Mouse (Mus musculus): ENCODE results near the gene B230217C12Rik. TPM values are rescaled to one million over a fixed set of nuclear protein-coding genes. Genes with fewer than 3 reads are reported as not detected.

B230217C12Rik gene
- polyA plus RNA-seq, 1 experiment, result not detected

DNA sequence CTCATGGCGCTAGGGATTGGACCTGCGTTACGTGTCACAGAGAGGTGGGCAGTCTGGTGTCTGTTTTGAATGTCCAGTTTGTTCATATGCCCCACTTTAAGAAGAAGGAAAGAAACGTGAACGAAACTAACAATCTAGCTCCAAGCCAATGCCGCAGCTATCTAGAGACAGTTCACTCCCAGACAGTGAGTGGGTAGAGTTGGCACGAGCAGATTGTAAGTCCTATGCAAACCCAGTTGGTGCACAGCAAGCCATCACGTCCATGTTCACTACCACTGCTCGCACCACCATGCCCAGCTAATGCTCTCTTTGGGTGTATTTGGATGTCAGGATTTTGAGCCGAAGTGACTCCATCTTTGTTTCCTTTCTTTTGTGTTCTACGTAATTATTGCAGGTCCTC is 16.4 kb upstream of the B230217C12Rik start:
- Histone ChIP-seq H3K4me1 (ENCODE audit: control insufficient read depth, insufficient read depth, low read length) (peaks cover 25% of the 10 kb centered on the region), H3K4me3 (replicated peaks; ENCODE audit: control insufficient read depth, low read depth, low read length) (no peak overlapping the region), H3K27ac (ENCODE audit: control insufficient read depth, insufficient read depth, low read depth, low read length, poor library complexity) (no peak overlapping the region)
- 88% methylated on average over 11 of the region's 11 CpGs for WGBS
- TF ChIP-seq CTCF (IDR thresholded peaks at IDR 0.05; ENCODE audit: control insufficient read depth, insufficient read depth, low read length) (no peak), POLR2A (IDR thresholded peaks at IDR 0.05; ENCODE audit: borderline replicate concordance, control insufficient read depth, low read depth, low read length) (no peak)

DNA sequence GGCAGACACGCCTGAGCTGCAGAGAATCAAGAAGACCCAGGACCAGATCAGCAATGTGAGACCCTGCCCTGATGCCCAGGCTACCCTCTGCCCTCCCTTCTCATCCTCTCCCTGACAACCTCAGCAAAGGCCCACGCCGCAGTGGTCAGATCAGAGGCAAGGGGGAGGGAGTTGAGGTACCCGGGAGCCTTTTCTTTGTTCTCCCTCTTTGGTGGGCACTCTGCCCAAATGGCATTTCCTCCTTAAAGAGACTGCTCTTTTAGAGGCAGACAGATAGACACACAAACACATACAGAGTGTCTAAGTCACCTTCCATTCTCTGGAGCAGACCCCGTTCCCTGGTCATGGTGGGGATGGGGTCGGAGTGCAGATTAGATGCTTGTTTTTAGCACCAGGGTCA is 15.7 kb upstream of the B230217C12Rik start:
- WGBS, result 14% methylated on average over 6 of the region's 6 CpGs
- TF ChIP-seq CTCF (IDR thresholded peaks at IDR 0.05; ENCODE audit: control insufficient read depth, insufficient read depth, low read length), result no peak
- TF ChIP-seq POLR2A (IDR thresholded peaks at IDR 0.05; ENCODE audit: borderline replicate concordance, control insufficient read depth, low read depth, low read length), result no peak
- peak overlapping the region; percentile 82 for H3K27ac ChIP-seq (ENCODE audit: control insufficient read depth, insufficient read depth, low read depth, low read length, poor library complexity)
- no peak overlapping the region for H3K4me3 ChIP-seq (replicated peaks; ENCODE audit: control insufficient read depth, low read depth, low read length)
- peaks cover 26% of the 10 kb centered on the region for H3K4me1 ChIP-seq (ENCODE audit: control insufficient read depth, insufficient read depth, low read length)

DNA sequence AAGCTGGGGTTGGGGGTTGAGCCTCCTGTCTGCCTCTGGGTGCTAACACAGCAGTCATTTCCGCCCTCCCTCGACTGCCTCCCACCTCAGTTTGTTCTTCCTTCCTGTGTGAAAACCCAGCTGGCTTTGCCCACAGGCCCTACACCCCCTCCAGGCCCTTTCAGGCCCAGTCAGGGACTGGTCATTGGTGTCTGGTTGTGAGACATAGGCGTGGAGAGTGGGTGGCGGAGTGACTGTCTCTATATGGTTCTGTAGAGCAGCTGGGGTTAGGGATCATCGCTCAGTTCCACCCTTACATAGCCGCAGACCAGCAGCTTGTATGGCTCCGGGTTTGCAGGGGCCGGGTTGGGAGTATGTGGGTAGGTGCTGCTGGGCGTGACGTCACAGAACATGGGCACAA is 15.3 kb upstream of the B230217C12Rik start:
- peaks cover 25% of the 10 kb centered on the region for H3K4me1 ChIP-seq (ENCODE audit: control insufficient read depth, insufficient read depth, low read length)
- H3K27ac ChIP-seq (ENCODE audit: control insufficient read depth, insufficient read depth, low read depth, low read length, poor library complexity), result peak overlapping the region; percentile 82
- TF ChIP-seq CTCF (IDR thresholded peaks at IDR 0.05; ENCODE audit: control insufficient read depth, insufficient read depth, low read length) (no peak), POLR2A (IDR thresholded peaks at IDR 0.05; ENCODE audit: borderline replicate concordance, control insufficient read depth, low read depth, low read length) (no peak)
- no peak overlapping the region for H3K4me3 ChIP-seq (replicated peaks; ENCODE audit: control insufficient read depth, low read depth, low read length)
- 12% methylated on average over 10 of the region's 10 CpGs for WGBS

DNA sequence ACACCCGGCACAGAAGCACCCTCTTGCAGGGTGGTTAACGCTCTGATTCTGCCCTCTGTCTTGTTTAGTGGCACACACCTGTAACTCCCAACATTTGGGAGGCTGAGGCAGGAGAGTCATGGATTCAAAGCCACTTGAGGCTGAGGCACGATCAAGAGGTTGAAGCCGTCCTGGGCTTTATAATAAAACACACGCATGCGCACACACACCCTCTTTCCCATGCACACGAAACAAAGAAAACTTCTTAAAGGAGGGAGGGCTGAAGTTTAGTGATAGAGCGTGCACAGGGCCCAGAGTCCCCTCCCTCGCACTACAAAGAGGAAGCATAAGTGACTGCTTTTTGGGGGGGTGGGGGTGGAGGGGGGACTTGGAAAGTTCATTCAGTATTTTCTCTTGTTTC is 14.6 kb upstream of the B230217C12Rik start:
- Histone ChIP-seq H3K27ac (ENCODE audit: control insufficient read depth, insufficient read depth, low read depth, low read length, poor library complexity) (peak overlapping the region; percentile 82), H3K4me3 (replicated peaks; ENCODE audit: control insufficient read depth, low read depth, low read length) (no peak overlapping the region), H3K4me1 (ENCODE audit: control insufficient read depth, insufficient read depth, low read length) (peaks cover 25% of the 10 kb centered on the region)
- 8% methylated on average over 9 of the region's 9 CpGs for WGBS
- no peak for TF ChIP-seq POLR2A (IDR thresholded peaks at IDR 0.05; ENCODE audit: borderline replicate concordance, control insufficient read depth, low read depth, low read length)
- TF ChIP-seq CTCF (IDR thresholded peaks at IDR 0.05; ENCODE audit: control insufficient read depth, insufficient read depth, low read length), result no peak

DNA sequence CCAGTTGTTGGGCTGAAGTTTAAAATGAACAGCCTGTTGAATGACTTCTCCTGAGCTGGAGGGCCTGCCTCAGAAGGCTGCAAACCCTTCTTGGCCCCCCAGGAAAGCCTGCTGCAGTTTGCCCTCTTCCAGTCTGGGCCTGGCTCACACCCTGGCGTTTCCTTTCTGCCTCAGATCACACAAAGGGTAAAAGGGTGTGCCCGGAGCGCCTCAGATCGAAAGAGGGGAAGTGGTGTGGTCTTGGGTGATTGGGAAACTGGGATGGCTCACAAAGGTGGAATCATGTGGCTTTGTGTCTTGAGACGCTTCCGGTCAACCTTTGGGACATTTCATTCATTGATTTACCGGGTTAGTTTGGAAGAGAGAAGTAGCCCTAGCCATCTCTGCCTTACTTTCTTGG is 14.2 kb upstream of the B230217C12Rik start:
- no peak overlapping the region for H3K4me3 ChIP-seq (replicated peaks; ENCODE audit: control insufficient read depth, low read depth, low read length)
- TF ChIP-seq POLR2A (IDR thresholded peaks at IDR 0.05; ENCODE audit: borderline replicate concordance, control insufficient read depth, low read depth, low read length), result no peak
- TF ChIP-seq CTCF (IDR thresholded peaks at IDR 0.05; ENCODE audit: control insufficient read depth, insufficient read depth, low read length), result no peak
- peaks cover 27% of the 10 kb centered on the region for H3K4me1 ChIP-seq (ENCODE audit: control insufficient read depth, insufficient read depth, low read length)
- 7% methylated on average over 7 of the region's 7 CpGs for WGBS
- peak overlapping the region; percentile 82 for H3K27ac ChIP-seq (ENCODE audit: control insufficient read depth, insufficient read depth, low read depth, low read length, poor library complexity)

DNA sequence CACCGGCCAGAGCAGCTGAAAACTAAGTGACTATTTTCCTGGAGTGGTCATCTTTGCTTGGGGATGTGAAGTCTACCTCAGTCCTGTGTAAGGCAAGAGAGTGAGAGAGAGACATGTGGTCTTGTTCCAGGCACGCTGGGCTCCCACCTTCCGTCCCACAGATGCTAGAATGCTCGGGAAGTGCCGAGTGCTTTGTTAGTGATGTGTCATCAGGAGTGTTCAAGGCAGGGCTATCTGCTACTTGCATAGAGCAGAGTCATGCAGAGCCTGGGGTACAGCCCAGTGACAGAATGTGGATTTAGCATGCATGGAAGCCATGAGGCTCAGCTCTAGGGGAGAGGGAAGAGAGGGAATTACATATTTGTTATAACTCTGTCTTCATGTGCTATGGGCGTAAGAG is 12.9 kb upstream of the B230217C12Rik start:
- no peak for TF ChIP-seq CTCF (IDR thresholded peaks at IDR 0.05; ENCODE audit: control insufficient read depth, insufficient read depth, low read length)
- 84% methylated on average over 6 of the region's 6 CpGs for WGBS
- no peak overlapping the region for H3K27ac ChIP-seq (ENCODE audit: control insufficient read depth, insufficient read depth, low read depth, low read length, poor library complexity)
- peaks cover 27% of the 10 kb centered on the region for H3K4me1 ChIP-seq (ENCODE audit: control insufficient read depth, insufficient read depth, low read length)
- H3K4me3 ChIP-seq (replicated peaks; ENCODE audit: control insufficient read depth, low read depth, low read length), result no peak overlapping the region

DNA sequence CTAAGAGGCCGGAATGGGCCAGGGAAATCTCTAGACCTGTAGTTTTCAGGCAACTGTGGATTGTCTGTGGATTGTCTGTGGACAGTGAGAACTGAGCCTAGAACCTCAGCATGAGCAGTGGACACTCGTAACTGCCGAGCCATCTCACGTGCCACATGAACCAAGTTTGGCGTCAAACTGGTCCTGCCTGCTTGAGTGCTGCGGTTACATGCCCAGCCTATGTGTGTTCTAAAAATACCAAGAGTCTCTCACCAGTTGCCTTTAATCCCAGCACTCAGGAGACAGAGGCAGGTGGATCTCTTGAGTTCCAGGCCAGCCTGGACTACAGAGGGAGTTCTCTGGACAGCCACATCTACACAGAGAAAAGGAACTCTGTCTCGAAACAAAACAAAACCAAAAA is 11.2 kb upstream of the B230217C12Rik start:
- TF ChIP-seq CTCF (IDR thresholded peaks at IDR 0.05; ENCODE audit: control insufficient read depth, insufficient read depth, low read length) (no peak), POLR2A (IDR thresholded peaks at IDR 0.05; ENCODE audit: borderline replicate concordance, control insufficient read depth, low read depth, low read length) (no peak)
- peaks cover 25% of the 10 kb centered on the region for H3K4me1 ChIP-seq (ENCODE audit: control insufficient read depth, insufficient read depth, low read length)
- H3K27ac ChIP-seq (ENCODE audit: control insufficient read depth, insufficient read depth, low read depth, low read length, poor library complexity), result peak overlapping the region; percentile 11; the same call in 1 of the 2 replicates
- 33% methylated on average over 7 of the region's 7 CpGs for WGBS
- no peak overlapping the region for H3K4me3 ChIP-seq (replicated peaks; ENCODE audit: control insufficient read depth, low read depth, low read length)

DNA sequence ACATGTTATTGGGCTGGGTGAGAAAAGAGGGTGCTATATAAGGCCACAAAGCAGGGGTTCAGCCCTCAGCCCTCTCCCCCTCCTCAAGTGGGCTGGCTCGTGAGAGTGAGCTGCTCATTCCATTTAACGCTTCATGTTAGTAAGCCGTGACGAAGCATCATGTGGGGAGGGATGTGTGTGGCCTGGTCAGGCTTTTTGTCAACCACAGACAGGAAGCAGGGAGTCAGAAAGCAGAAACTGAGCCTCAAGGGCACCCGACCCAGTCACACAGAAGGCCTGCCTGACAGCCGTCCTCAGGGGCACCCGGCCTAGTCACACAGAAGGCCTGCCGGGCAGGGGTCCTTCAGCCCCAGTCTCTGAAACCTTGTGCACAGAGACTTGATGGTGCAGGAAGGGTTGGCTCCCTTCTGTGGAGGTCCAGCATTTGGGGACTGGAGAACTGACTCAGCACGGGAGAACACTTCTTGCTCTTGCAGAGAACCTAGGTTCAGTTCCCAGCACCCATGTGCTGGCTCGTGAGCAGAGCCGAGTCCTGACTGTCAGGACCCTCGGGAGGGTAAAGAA is 10.6 kb upstream of the B230217C12Rik start:
- TF ChIP-seq POLR2A (IDR thresholded peaks at IDR 0.05; ENCODE audit: borderline replicate concordance, control insufficient read depth, low read depth, low read length), result no peak
- TF ChIP-seq CTCF (IDR thresholded peaks at IDR 0.05; ENCODE audit: control insufficient read depth, insufficient read depth, low read length), result no peak
- peaks cover 22% of the 10 kb centered on the region for H3K4me1 ChIP-seq (ENCODE audit: control insufficient read depth, insufficient read depth, low read length)
- H3K27ac ChIP-seq (ENCODE audit: control insufficient read depth, insufficient read depth, low read depth, low read length, poor library complexity), result peak overlapping the region; percentile 62
- WGBS, result 6% methylated on average over 12 of the region's 12 CpGs
- H3K4me3 ChIP-seq (replicated peaks; ENCODE audit: control insufficient read depth, low read depth, low read length), result no peak overlapping the region

DNA sequence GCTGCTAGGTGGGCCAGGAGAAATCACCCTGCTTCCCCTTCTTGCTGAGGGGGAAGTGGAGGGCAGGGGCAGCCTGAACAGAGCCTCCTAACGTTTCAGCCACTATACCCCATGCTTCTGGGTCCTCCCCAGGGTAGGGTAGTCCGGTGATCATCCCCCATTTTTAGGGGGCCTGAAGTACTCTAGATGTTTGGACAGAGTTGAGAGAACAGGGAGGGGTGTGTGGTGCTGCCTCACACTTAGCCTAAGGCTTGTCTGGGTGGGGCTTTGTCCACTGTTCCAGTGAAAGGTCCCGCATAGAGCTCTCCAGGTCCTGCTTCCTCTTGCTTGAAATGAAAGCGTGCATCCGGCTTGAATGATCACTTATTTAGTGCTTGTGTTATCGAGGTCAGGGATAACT is 10.1 kb upstream of the B230217C12Rik start:
- peaks cover 19% of the 10 kb centered on the region for H3K4me1 ChIP-seq (ENCODE audit: control insufficient read depth, insufficient read depth, low read length)
- H3K27ac ChIP-seq (ENCODE audit: control insufficient read depth, insufficient read depth, low read depth, low read length, poor library complexity), result peak overlapping the region; percentile 62
- no peak for TF ChIP-seq POLR2A (IDR thresholded peaks at IDR 0.05; ENCODE audit: borderline replicate concordance, control insufficient read depth, low read depth, low read length)
- TF ChIP-seq CTCF (IDR thresholded peaks at IDR 0.05; ENCODE audit: control insufficient read depth, insufficient read depth, low read length), result no peak
- WGBS, result 17% methylated on average over 6 of the region's 6 CpGs
- no peak overlapping the region for H3K4me3 ChIP-seq (replicated peaks; ENCODE audit: control insufficient read depth, low read depth, low read length)

Data from bone marrow, adult 2 months (tissue).